Comparison of ENCODE assay signal across 8 mouse cellular contexts in genomic region chr4:8921477-8922385, GRCm38 (mm10).
DNase-seq lines count a peak whose midpoint lies in the region; ATAC-seq and TF ChIP-seq lines count a peak whose summit lies in the region.
"Had no signal": no experiment of that assay in that cellular context is flagged by ENCODE, and none has a peak within 500 bp of the region (broad histone marks: within the 10 kb centered on the region; RNA-seq: fewer than 3 reads in every experiment).

No protein-coding gene starts in this region.

- H3K4me1 ChIP-seq in ES-Bruce4 (ENCODE audit: control insufficient read depth, insufficient read depth, low read length), result peaks cover 4% of the 10 kb centered on the region
- H3K4me1 ChIP-seq in midbrain, embryonic 10.5 days, result peaks cover 54% of the 10 kb centered on the region

- no peak for TF ChIP-seq CTCF in ES-Bruce4 (IDR thresholded peaks at IDR 0.05; ENCODE audit: low read depth, low read length)

- H3K4me3 ChIP-seq in ES-Bruce4 (ENCODE audit: low read depth, low read length), result peak overlapping the region; percentile 39
- peak overlapping the region; percentile 44 for H3K4me3 ChIP-seq in midbrain, embryonic 10.5 days
- H3K4me3 ChIP-seq: erythroblast, embryonic 14.5 days had no signal

- DNase-seq in CD4-positive helper T cell, adult 2 months (ENCODE audit: low read depth, low spot score), result peak; percentile 30
- DNase-seq in midbrain, embryonic 10.5 days (ENCODE audit: low spot score), result peak; percentile 49
- peak; percentile 55 for DNase-seq in thymus, postnatal 25 days
- no peak for DNase-seq in right cerebral cortex, postnatal 36 days (ENCODE audit: low spot score in 2 of 2)
- DNase-seq in right cerebral cortex, postnatal 25 days, result no peak

- H3K9ac ChIP-seq in ES-Bruce4 (ENCODE audit: low read depth, poor library complexity, severe bottlenecking), result peak overlapping the region; percentile 8; the same call in 1 of the 2 replicates

- H3K27me3 ChIP-seq in ES-Bruce4 (ENCODE audit: control insufficient read depth, insufficient read depth, low read length, poor library complexity, severe bottlenecking), result no peaks in the 10 kb centered on the region
- H3K27me3 ChIP-seq in midbrain, embryonic 10.5 days (ENCODE audit: low read depth, poor library complexity, severe bottlenecking), result peaks cover 6% of the 10 kb centered on the region; the same call in 1 of the 2 replicates

- 4% methylated on average over 31 of the region's 31 CpGs for whole genome bisulfite sequencing in midbrain, embryonic 10.5 days

- H3K27ac ChIP-seq in ES-Bruce4 (ENCODE audit: insufficient read depth, low read length), result no peak overlapping the region
- H3K27ac ChIP-seq in midbrain, embryonic 10.5 days (replicated peaks), result peak overlapping the region; percentile 83

- no peaks in the 10 kb centered on the region for H3K36me3 ChIP-seq in ES-Bruce4 (ENCODE audit: control insufficient read depth, insufficient read depth, low read length, poor library complexity, severe bottlenecking)
- H3K36me3 ChIP-seq in midbrain, embryonic 10.5 days, result no peaks in the 10 kb centered on the region

- TF ChIP-seq EP300 in ES-Bruce4 (IDR thresholded peaks at IDR 0.05; ENCODE audit: insufficient read depth, low read depth, low read length), result no peak

- no peak for TF ChIP-seq POLR2A in ES-Bruce4 (IDR thresholded peaks at IDR 0.05; ENCODE audit: insufficient read depth, low read length)

- H3K9me3 ChIP-seq in ES-Bruce4 (replicated peaks; ENCODE audit: control insufficient read depth, insufficient read depth, low read length, poor library complexity, severe bottlenecking), result no peaks in the 10 kb centered on the region
- no peaks in the 10 kb centered on the region for H3K9me3 ChIP-seq in midbrain, embryonic 10.5 days (replicated peaks)

- ATAC-seq in granulocyte monocyte progenitor cell, adult 5-6 weeks (replicated peaks; ENCODE audit: poor library complexity, severe bottlenecking), result 0 out of 2 replicates have a peak, but pooled peaks have one; percentile 3

Comparison
In these comparisons a context has a peak if more than half of its experiments do, and no peak if none do; other contexts are left out.
1. DNase-seq: peak in CD4-positive helper T cell, adult 2 months (single experiment), midbrain, embryonic 10.5 days (single experiment) and thymus, postnatal 25 days (single experiment); none in right cerebral cortex, postnatal 36 days (0 of 2) and right cerebral cortex, postnatal 25 days (single experiment).